Mouse (Mus musculus): ENCODE measurements around the gene Slc6a5. TPM values are rescaled to one million over a fixed set of nuclear protein-coding genes. Genes with fewer than 3 reads are reported as not detected.

Gene Slc6a5
- total and polyA plus RNA-seq, 3 experiments, result not detected

DNA sequence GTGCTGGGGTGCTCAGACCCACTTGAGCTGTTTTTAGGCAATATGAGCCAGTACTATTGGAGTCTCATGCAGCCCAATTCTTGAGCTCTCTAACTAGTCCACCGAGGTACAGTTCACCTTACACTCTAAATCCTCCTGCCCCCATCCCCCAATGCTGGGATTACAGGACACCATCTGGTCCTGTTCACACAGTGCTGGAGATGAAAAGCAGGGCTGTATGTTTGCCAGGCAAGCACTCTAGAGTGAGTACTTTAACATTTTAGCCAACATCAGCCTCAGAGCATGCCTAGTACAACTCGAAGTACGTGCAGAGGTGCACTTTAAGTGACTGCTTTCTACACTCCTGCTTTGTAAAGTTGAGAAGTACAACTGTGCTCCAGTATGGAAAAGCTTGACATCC, 18.6 kb downstream of the Slc6a5 start:
- Histone ChIP-seq H3K4me3 (ENCODE audit: control insufficient read depth in 1 of 2, insufficient read depth in 1 of 2, low read depth in 2 of 2, low read length in 2 of 2) (no peak overlapping the region), H3K27me3 (ENCODE audit: control insufficient read depth in 1 of 2, insufficient read depth in 2 of 2, low read length in 2 of 2) (no peaks in the 10 kb centered on the region), H3K79me2 (ENCODE audit: control insufficient read depth, insufficient read depth, low read length, poor library complexity) (no peaks in the 10 kb centered on the region), H3K27ac (ENCODE audit: control insufficient read depth, low read depth, low read length) (no peak overlapping the region), H3K4me1 (ENCODE audit: control insufficient read depth in 1 of 2, insufficient read depth in 2 of 2, low read length in 2 of 2) (no peaks in the 10 kb centered on the region), H3K9ac (ENCODE audit: control insufficient read depth, low read depth, low read length, poor library complexity, severe bottlenecking) (no peak overlapping the region), H3K9me3 (replicated peaks; ENCODE audit: insufficient read depth, low read length) (no peaks in the 10 kb centered on the region), H3K36me3 (ENCODE audit: control insufficient read depth in 1 of 2, insufficient read depth in 2 of 2, low read length in 2 of 2) (no peaks in the 10 kb centered on the region)
- TF ChIP-seq RCOR1 (IDR thresholded peaks at IDR 0.05; ENCODE audit: low read depth, low read length) (no peak), POLR2AphosphoS5 (IDR thresholded peaks at IDR 0.05; ENCODE audit: borderline replicate concordance, low read depth, low read length) (no peak), CHD2 (IDR thresholded peaks at IDR 0.05; ENCODE audit: low read length) (no peak), MAX (IDR thresholded peaks at IDR 0.05; ENCODE audit: low read length) (no peak), CTCF (IDR thresholded peaks at IDR 0.05 in 2 of 3, conservative IDR thresholded peaks at IDR 0.05 in 1 of 3; ENCODE audit: control insufficient read depth in 1 of 3, insufficient read depth in 1 of 3, low read depth in 2 of 3, low read length in 3 of 3, poor library complexity in 1 of 3, severe bottlenecking in 1 of 3) (no peak), E2F4 (IDR thresholded peaks at IDR 0.05; ENCODE audit: borderline replicate concordance, low read depth, low read length) (no peak), RAD21 (IDR thresholded peaks at IDR 0.05; ENCODE audit: low read depth, low read length) (no peak), MXI1 (IDR thresholded peaks at IDR 0.05; ENCODE audit: low read depth, low read length) (no peak), POLR2A (IDR thresholded peaks at IDR 0.05; ENCODE audit: control insufficient read depth in 1 of 2, insufficient read depth in 1 of 2, low read depth in 1 of 2, low read length in 2 of 2, poor library complexity in 1 of 2) (no peak), EP300 (IDR thresholded peaks at IDR 0.05; ENCODE audit: low read depth in 1 of 2, low read length in 2 of 2) (no peak), MYC (IDR thresholded peaks at IDR 0.05; ENCODE audit: low read depth, low read length) (no peak), JUND (IDR thresholded peaks at IDR 0.05; ENCODE audit: low read depth, low read length) (no peak), SIN3A (IDR thresholded peaks at IDR 0.05; ENCODE audit: low read length) (no peak), SMC3 (IDR thresholded peaks at IDR 0.05; ENCODE audit: low read depth, low read length) (no peak), CHD1 (IDR thresholded peaks at IDR 0.05; ENCODE audit: low read depth, low read length) (no peak), MAZ (IDR thresholded peaks at IDR 0.05; ENCODE audit: low read depth, low read length) (no peak), ZKSCAN1 (IDR thresholded peaks at IDR 0.05; ENCODE audit: low read depth, low read length) (no peak), BHLHE40 (IDR thresholded peaks at IDR 0.05; ENCODE audit: borderline replicate concordance, low read depth, low read length) (no peak)
- DNase-seq (ENCODE audit: low read depth, low spot score), result no peak

DNA sequence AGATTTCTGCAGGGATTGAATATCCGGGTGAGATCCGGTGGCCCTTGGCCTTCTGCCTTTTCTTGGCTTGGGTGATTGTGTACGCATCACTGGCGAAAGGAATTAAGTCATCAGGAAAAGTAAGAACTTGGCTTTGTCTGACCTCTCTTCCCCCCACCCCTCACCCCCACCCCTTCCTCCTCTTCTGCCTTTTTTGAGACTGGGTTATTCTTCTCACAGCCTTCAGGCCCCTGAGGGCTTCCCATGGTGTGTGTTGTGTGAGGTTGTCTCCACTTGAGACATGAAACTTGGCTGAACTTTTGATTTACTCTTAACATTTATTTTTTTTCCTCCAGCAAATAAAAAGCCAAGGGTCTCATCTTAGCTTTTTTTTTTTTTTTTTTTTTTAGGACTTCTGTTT, 20.1 kb downstream of the Slc6a5 start:
- H3K9me3 ChIP-seq (replicated peaks; ENCODE audit: insufficient read depth, low read length), result no peaks in the 10 kb centered on the region
- DNase-seq (ENCODE audit: low read depth, low spot score), result no peak
- no peaks in the 10 kb centered on the region for H3K4me1 ChIP-seq (ENCODE audit: control insufficient read depth in 1 of 2, insufficient read depth in 2 of 2, low read length in 2 of 2)
- TF ChIP-seq USF1 (IDR thresholded peaks at IDR 0.05; ENCODE audit: low read depth, low read length) (no peak), CTCF (IDR thresholded peaks at IDR 0.05 in 2 of 3, conservative IDR thresholded peaks at IDR 0.05 in 1 of 3; ENCODE audit: control insufficient read depth in 1 of 3, insufficient read depth in 1 of 3, low read depth in 2 of 3, low read length in 3 of 3, poor library complexity in 1 of 3, severe bottlenecking in 1 of 3) (no peak), RCOR1 (IDR thresholded peaks at IDR 0.05; ENCODE audit: low read depth, low read length) (no peak), TAL1 (IDR thresholded peaks at IDR 0.05; ENCODE audit: low read length) (no peak), SIN3A (IDR thresholded peaks at IDR 0.05; ENCODE audit: low read length) (no peak), ZMIZ1 (IDR thresholded peaks at IDR 0.05; ENCODE audit: low read depth, low read length) (no peak), GABPA (IDR thresholded peaks at IDR 0.05; ENCODE audit: low read depth, low read length) (no peak), MAX (IDR thresholded peaks at IDR 0.05; ENCODE audit: low read length) (no peak), KAT2A (conservative IDR thresholded peaks at IDR 0.05; ENCODE audit: low read depth, low read length) (no peak), RAD21 (IDR thresholded peaks at IDR 0.05; ENCODE audit: low read depth, low read length) (no peak), ELF1 (IDR thresholded peaks at IDR 0.05; ENCODE audit: low read depth, low read length) (no peak), CHD2 (IDR thresholded peaks at IDR 0.05; ENCODE audit: low read length) (no peak), MEF2A (IDR thresholded peaks at IDR 0.05; ENCODE audit: extremely low read depth, insufficient replicate concordance, low read depth, low read length, poor library complexity, severe bottlenecking) (no peak), ZNF384 (IDR thresholded peaks at IDR 0.05; ENCODE audit: low read depth, low read length) (no peak), SMC3 (IDR thresholded peaks at IDR 0.05; ENCODE audit: low read depth, low read length) (no peak), ETS1 (IDR thresholded peaks at IDR 0.05; ENCODE audit: low read depth, low read length) (no peak), MYB (IDR thresholded peaks at IDR 0.05; ENCODE audit: low read depth, low read length) (no peak), CHD1 (IDR thresholded peaks at IDR 0.05; ENCODE audit: low read depth, low read length) (no peak), TBP (IDR thresholded peaks at IDR 0.05; ENCODE audit: low read depth, low read length) (no peak)
- no peak overlapping the region for H3K27ac ChIP-seq (ENCODE audit: control insufficient read depth, low read depth, low read length)
- no peaks in the 10 kb centered on the region for H3K36me3 ChIP-seq (ENCODE audit: control insufficient read depth in 1 of 2, insufficient read depth in 2 of 2, low read length in 2 of 2)
- H3K4me3 ChIP-seq (ENCODE audit: control insufficient read depth in 1 of 2, insufficient read depth in 1 of 2, low read depth in 2 of 2, low read length in 2 of 2), result no peak overlapping the region
- no peak overlapping the region for H3K9ac ChIP-seq (ENCODE audit: control insufficient read depth, low read depth, low read length, poor library complexity, severe bottlenecking)
- H3K79me2 ChIP-seq (ENCODE audit: control insufficient read depth, insufficient read depth, low read length, poor library complexity), result no peaks in the 10 kb centered on the region
- no peaks in the 10 kb centered on the region for H3K27me3 ChIP-seq (ENCODE audit: control insufficient read depth in 1 of 2, insufficient read depth in 2 of 2, low read length in 2 of 2)

Measured in MEL (cell line).